Mouse (Mus musculus): Measurements from ENCODE around the gene Fam131a.

Gene Fam131a

GRCm38 (mm10) chr16:20699266-20699665 lies 6.2 kb downstream of the Fam131a start:
- no peak for DNase-seq

DNA sequence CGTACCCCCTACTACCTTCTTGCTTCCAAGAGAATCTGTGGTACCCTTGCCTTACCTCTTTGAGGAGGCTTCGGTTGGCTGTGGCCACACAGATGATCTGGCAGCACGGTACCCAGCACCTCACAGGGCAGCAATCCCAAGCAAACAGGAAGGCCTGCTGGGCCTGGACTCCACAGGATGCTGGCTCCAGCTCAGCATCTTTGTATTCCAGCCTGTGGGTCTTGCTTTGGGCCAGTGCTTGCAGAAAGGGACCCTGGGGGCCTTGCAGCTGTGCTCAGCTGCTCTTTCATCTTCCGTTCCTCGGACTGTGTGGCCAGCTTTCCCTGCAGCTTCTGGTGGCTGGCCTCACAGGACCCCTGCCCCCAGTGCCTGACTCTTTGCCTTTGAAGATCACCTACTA lies 7.0 kb downstream of the Fam131a start:
- DNase-seq, result no peak

DNA sequence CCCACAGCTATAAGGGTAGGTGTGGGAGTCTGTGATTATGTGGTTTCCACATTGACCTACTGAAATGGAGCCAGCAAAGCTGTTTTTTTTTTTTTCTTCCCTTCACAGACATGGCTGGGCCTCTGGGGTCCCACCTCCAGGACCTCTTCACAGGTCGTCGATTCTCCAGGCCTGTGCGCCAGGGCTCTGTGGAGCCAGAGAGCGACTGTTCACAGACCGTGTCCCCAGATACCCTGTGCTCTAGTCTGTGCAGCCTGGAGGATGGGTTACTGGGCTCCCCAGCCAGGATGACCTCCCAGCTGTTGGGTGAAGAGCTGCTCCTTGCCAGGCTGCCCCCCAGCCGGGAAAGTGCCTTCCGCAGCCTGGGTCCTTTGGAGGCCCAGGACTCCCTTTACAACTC lies 8.3 kb downstream of the Fam131a start:
- no peak for DNase-seq

- DNase-seq, result no peak
Observed at GRCm38 (mm10) chr16:20701729-20702521, 8.9 kb downstream of the Fam131a start.

DNA sequence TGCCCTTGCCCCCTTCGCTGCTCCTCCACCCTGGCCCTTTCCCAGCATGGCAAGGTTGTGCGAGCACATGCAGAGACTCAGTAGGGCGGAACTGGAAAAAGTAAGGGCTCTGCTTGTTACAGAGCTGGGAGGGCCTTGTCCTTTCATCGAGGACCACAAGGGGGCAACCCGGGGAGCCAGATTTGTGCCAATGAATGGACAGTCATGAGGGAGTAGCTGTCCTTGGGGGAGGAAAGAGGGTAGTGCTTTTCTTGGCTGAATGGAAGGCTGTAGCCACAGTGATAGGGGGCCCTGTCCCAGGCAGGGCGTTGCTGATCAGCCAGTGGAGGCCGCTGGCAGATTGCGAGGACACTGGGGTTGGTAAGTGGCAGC lies 9.5 kb downstream of the Fam131a start:
- peak; percentile 79 to 81 for DNase-seq

- no peak for DNase-seq
Observed at GRCm38 (mm10) chr16:20703071-20703470, 10.0 kb downstream of the Fam131a start.

DNA sequence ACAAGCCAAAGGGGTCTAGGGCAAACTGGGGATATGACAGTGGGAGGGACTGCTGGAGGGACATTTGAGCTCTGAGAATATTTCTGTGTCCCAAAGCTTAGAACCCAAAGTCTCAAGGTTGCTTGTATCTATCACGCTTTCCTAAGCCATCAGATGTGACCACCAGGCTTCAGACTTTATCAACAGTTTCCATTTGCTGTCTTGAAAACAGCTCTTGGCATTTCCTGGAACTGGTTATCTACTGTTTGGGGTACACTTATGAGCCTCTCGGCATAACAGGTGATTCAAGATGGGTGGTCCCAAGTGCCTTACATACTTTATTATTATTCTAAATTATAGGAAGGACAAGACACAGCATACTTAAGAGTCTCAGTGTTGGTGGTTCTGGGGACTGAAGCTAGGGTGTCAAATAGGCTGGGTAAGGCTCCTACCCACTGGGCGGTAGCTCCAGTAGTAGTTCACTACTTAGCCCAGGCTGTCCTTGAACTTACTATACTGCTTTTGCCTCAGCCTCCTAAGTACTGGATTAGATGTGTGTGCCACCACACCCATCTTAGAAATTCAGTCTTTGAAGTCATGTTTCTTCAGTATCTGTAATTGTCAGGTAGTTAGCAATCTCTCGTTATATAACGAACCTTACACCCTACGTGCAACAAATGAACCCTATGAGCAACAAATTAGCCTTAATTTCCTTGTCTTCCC lies 10.8 kb downstream of the Fam131a start:
- DNase-seq, result no peak

DNA sequence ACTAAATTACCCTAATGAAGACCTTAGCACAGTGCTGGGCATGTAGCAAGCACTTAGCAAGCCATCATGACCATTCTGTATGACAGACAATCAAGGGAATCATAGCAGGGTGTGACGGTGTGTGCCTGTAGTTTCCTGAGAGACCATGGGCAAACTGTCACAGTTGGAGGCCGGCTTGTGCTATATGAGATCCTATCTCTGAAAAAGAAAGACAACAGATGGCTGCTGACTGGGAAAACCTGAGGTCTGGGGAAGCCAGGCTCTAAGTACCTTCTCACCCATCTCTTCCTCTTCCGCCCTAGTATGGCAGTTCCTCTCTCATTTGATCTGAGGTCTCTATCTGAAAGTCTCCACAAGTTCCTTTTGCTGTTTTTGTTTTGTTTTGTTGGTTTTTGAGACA lies 12.7 kb downstream of the Fam131a start:
- no peak for DNase-seq

GRCm38 (mm10) chr16:20706407-20707055 lies 13.5 kb downstream of the Fam131a start:
- DNase-seq, result no peak

- DNase-seq, result no peak
Observed at GRCm38 (mm10) chr16:20708220-20708938, 15.3 kb downstream of the Fam131a start.

- DNase-seq, result peak in 1 of 2 experiments; percentile 40
Observed at GRCm38 (mm10) chr16:20708939-20709734, 16.1 kb downstream of the Fam131a start.

DNA sequence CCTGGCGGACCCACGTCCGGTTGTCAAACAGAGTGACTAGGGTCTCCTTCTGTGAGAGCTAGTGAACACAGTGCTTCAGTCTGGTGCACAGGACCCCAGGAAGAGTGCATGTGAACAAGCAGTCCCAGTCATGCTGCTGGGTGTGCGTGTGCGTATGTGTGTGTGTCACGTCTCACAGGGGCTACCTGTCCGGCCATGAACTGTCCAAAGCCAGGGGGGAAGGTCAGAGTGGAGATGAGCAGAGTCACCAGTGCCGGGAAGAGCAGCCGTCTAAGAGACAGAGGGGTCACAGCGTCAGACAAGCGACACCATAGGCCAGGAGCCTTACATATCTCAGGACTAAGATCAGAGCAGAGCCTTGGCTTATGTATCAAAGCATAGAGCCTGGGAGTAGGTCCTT lies 17.3 kb downstream of the Fam131a start:
- DNase-seq, result no peak

DNA sequence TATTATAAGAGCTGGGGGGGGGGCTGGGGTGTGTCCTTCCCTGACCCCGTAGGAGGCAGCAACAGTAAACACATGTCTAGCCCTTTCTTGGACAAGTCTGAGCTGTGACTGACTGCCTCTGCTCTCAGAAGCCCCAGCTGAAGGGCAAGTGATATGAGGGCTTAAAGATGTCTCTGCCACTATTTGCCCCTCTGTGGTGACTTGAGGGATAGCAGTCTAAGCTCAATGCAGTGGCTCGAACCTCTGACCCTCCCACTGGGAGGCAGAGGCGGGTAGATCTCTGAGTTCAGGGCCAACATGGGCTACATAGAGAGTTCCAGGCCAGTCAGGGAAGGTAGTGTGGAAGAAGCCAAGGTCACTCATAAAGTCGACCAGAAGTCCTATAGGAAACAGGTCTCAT lies 17.8 kb downstream of the Fam131a start:
- no peak for DNase-seq

DNA sequence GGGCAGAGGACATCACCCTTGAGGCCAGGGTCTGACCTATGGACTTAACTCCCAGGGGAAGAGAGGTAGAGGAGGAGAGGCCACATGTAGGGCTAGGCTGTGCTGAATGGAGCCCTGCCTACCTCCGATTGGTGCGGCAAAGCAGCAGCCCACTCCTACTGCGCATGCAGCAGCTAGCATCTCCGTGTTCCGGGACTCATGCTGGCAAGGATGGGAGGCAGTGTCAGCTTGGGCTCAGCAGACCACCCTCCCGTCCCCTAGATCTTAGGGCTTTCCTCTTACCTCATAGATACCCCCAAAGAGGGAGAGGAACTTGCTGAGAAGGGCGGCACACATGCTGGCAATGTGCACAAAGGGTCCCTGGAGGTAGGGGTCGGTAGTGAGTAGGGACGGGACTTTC lies 19.1 kb downstream of the Fam131a start:
- DNase-seq, result no peak

- DNase-seq, result no peak
Observed at GRCm38 (mm10) chr16:20712889-20713288, 19.8 kb downstream of the Fam131a start.

DNA sequence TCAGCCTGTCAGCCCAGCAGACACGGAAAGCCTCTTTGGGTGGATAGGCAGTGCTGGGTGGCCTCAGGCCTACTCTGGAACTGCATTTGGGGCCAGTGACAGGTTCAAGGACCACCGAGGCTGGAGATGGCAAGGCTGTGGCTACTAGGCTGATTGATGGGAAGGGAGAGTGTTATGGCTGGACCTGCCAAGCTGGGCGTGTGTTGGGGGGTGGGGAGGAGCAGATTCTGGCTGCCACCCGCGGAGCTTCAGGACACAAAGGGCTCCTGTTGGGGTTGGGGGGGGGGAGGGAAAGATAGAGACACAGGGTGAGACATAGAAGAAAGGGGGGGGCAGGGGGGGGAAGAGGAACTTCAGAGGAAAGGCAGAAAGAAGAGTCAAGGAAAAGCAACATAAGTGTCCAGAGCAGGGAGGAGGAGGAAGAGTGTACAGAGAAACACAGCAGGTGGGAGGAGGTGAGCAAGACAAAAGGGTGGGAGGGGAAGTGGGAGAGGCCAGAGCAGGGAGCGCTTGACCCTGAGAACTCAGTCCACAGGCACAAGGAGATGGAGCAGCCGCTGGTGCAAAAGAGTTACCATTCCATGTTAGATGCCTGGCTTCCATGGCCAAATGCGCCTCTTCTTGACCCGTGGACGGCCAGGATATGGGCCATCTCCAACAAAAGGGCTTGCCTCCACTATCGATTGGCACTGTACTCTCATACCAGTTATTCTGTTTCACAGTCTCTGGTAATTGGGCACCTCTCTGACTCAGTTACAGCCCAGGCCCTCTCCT lies 21.5 kb downstream of the Fam131a start:
- no peak for DNase-seq

DNA sequence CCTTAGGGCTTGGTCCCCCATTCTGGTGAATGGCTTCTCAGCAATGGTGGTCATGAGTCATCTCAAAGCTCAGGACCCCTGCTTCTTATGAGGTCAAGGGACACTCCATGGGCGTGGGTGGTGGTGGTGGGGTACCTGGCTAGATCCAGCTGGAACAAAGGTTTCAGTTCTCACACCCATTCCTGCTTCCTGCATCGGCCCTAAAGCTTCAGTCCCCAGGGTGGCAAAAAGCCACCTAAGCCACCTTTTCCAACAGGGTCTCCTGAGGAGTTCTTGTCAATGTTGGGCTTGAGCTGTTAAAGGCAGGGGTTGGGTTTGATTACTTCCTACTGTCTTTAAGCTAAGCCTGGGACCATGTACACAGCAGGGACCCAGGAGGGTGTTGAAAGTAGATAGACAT lies 22.1 kb downstream of the Fam131a start:
- DNase-seq, result no peak

GRCm38 (mm10) chr16:20715566-20715965 lies 22.5 kb downstream of the Fam131a start:
- DNase-seq, result no peak

GRCm38 (mm10) chr16:20715976-20716840 lies 23.2 kb downstream of the Fam131a start:
- DNase-seq, result peak; percentile 79 to 86

- no peak for DNase-seq
Observed at GRCm38 (mm10) chr16:20716841-20717180, 23.8 kb downstream of the Fam131a start.
